Mouse (Mus musculus): ENCODE results near the gene Shisa4. TPM values are rescaled to one million over a fixed set of nuclear protein-coding genes. Genes with fewer than 3 reads are reported as not detected.
"Not testable (repeated sequence)": the region's sequence is repeated elsewhere in the genome, so short reads cannot be mapped to it uniquely, and the experiment has no call there.

Gene Shisa4
- polyA plus RNA-seq, 1 experiment from 2014 or later: 47.1 TPM

- peaks cover 60% of the 10 kb centered on the region for H3K36me3 ChIP-seq (ENCODE audit: insufficient read depth, low read length)
- H3K4me3 ChIP-seq (ENCODE audit: low read length): no peak overlapping the region
- WGBS: 95% methylated on average over 5 of the region's 5 CpGs
- no peak overlapping the region for H3K9ac ChIP-seq (replicated peaks; ENCODE audit: low read length)
- H3K27ac ChIP-seq (ENCODE audit: low read length): no peak overlapping the region
- no peaks in the 10 kb centered on the region for H3K9me3 ChIP-seq (ENCODE audit: low read length)
- H3K27me3 ChIP-seq (ENCODE audit: insufficient read depth, low read length): no peaks in the 10 kb centered on the region
- H3K4me1 ChIP-seq (ENCODE audit: insufficient read depth, low read length): 0 out of 2 replicates have a peak, but pooled peaks cover 2% of the 10 kb centered on the region
- H3K4me2 ChIP-seq (replicated peaks; ENCODE audit: low read depth, low read length): no peak overlapping the region
- no peak for ATAC-seq (ENCODE audit: low FRiP score, low TSS enrichment)
Measured at GRCm38 (mm10) chr1:135384171-135384570, 9.1 kb upstream of the Shisa4 start.

- H3K4me2 ChIP-seq (replicated peaks; ENCODE audit: low read depth, low read length); H3K4me1 ChIP-seq (ENCODE audit: insufficient read depth, low read length); H3K4me3 ChIP-seq (ENCODE audit: low read length); H3K27me3 ChIP-seq (ENCODE audit: insufficient read depth, low read length); H3K9me3 ChIP-seq (ENCODE audit: low read length); H3K9ac ChIP-seq (replicated peaks; ENCODE audit: low read length); ATAC-seq (ENCODE audit: low FRiP score, low TSS enrichment); H3K27ac ChIP-seq (ENCODE audit: low read length): not testable (repeated sequence)
- WGBS: 63% methylated on average over 6 of the region's 6 CpGs
- H3K36me3 ChIP-seq (ENCODE audit: insufficient read depth, low read length): peaks cover 34% of the 10 kb centered on the region
Measured at GRCm38 (mm10) chr1:135381560-135381959, 6.5 kb upstream of the Shisa4 start.

DNA sequence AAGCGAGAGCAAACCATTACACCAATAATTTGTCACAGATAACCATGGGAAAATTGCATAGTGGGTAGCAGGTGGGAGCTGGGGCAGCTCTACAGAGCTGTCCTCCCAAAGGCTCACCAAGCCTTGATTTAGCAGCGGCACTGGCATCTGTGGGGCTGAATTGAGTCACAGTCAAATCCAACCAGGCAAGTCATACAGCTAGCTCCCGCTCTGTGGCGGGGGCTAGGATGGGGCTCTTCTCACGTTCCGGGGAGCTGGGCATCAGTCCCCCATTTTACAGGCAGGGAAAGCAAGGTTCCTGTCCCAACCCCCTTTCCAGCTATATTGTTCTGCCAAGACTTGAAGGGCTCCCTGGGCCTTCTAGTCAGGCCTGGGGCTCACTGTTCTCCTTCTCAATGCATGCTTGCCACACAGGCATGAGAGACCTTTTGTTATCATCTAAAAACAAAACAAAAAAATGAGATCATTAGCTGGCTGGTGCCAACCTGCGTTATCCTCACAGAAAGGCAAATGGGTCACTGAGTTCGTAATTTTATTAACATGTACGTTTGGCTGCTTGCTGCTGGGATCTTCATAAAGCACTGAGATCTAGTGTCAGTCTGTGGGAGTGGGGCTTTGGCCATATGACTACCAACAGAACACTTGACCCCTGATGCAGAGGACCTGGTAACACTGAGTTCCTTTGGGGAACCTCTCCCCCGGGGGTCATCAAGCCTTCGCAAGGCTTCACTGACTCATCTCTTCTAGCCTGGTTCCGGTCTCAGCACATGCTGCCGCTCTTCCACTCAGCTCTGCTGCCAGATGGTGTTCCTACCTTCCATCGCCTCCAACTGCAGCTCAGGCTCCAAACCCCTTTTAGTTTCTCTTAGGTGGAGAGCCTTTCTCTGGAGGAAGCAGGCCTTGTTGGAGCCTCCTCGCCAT is 5.3 kb upstream of the Shisa4 start:
- Histone ChIP-seq H3K27ac (ENCODE audit: low read length) (no peak overlapping the region), H3K9me3 (ENCODE audit: low read length) (no peaks in the 10 kb centered on the region), H3K27me3 (ENCODE audit: insufficient read depth, low read length) (no peaks in the 10 kb centered on the region), H3K4me1 (ENCODE audit: insufficient read depth, low read length) (peaks cover 4% of the 10 kb centered on the region; the same call in 1 of the 2 replicates), H3K36me3 (ENCODE audit: insufficient read depth, low read length) (peaks cover 22% of the 10 kb centered on the region), H3K4me2 (replicated peaks; ENCODE audit: low read depth, low read length) (no peak overlapping the region), H3K9ac (replicated peaks; ENCODE audit: low read length) (no peak overlapping the region), H3K4me3 (ENCODE audit: low read length) (no peak overlapping the region)
- WGBS: 56% methylated on average over 15 of the region's 15 CpGs
- no peak for ATAC-seq (ENCODE audit: low FRiP score, low TSS enrichment)

GRCm38 (mm10) chr1:135379048-135379447 is 4.0 kb upstream of the Shisa4 start:
- 34% methylated on average over 2 of the region's 2 CpGs for WGBS
- H3K9ac ChIP-seq (replicated peaks; ENCODE audit: low read length): no peak overlapping the region
- H3K4me2 ChIP-seq (replicated peaks; ENCODE audit: low read depth, low read length): no peak overlapping the region
- H3K36me3 ChIP-seq (ENCODE audit: insufficient read depth, low read length): peaks cover 12% of the 10 kb centered on the region
- peaks cover 11% of the 10 kb centered on the region for H3K4me1 ChIP-seq (ENCODE audit: insufficient read depth, low read length)
- H3K27me3 ChIP-seq (ENCODE audit: insufficient read depth, low read length): no peaks in the 10 kb centered on the region
- H3K27ac ChIP-seq (ENCODE audit: low read length): no peak overlapping the region
- no peak overlapping the region for H3K4me3 ChIP-seq (ENCODE audit: low read length)
- ATAC-seq (ENCODE audit: low FRiP score, low TSS enrichment): no peak
- H3K9me3 ChIP-seq (ENCODE audit: low read length): no peaks in the 10 kb centered on the region

GRCm38 (mm10) chr1:135378576-135378975 is 3.5 kb upstream of the Shisa4 start:
- Histone ChIP-seq H3K4me1 (ENCODE audit: insufficient read depth, low read length) (peaks cover 14% of the 10 kb centered on the region), H3K9me3 (ENCODE audit: low read length) (no peaks in the 10 kb centered on the region), H3K27me3 (ENCODE audit: insufficient read depth, low read length) (no peaks in the 10 kb centered on the region), H3K36me3 (ENCODE audit: insufficient read depth, low read length) (peaks cover 7% of the 10 kb centered on the region; the same call in 1 of the 2 replicates), H3K9ac (replicated peaks; ENCODE audit: low read length) (no peak overlapping the region), H3K27ac (ENCODE audit: low read length) (no peak overlapping the region), H3K4me2 (replicated peaks; ENCODE audit: low read depth, low read length) (no peak overlapping the region), H3K4me3 (ENCODE audit: low read length) (no peak overlapping the region)
- 60% methylated on average over 9 of the region's 9 CpGs for WGBS
- no peak for ATAC-seq (ENCODE audit: low FRiP score, low TSS enrichment)

- no peak; the same call in 1 of the 2 replicates for ATAC-seq (ENCODE audit: low FRiP score, low TSS enrichment)
- H3K27ac ChIP-seq (ENCODE audit: low read length): peak overlapping the region; percentile 75
- under 1% methylated on average over 19 of the region's 19 CpGs for WGBS
Measured at GRCm38 (mm10) chr1:135374175-135374867, 716 bp downstream of the Shisa4 start.

GRCm38 (mm10) chr1:135373171-135373677 is 1.8 kb downstream of the Shisa4 start:
- no peak overlapping the region for H3K27ac ChIP-seq (ENCODE audit: low read length)
- H3K9ac ChIP-seq (replicated peaks; ENCODE audit: low read length): no peak overlapping the region
- 72% methylated on average over 4 of the region's 4 CpGs for WGBS
- H3K36me3 ChIP-seq (ENCODE audit: insufficient read depth, low read length): no peaks in the 10 kb centered on the region
- no peaks in the 10 kb centered on the region for H3K9me3 ChIP-seq (ENCODE audit: low read length)
- no peak overlapping the region for H3K4me2 ChIP-seq (replicated peaks; ENCODE audit: low read depth, low read length)
- peaks cover 28% of the 10 kb centered on the region for H3K4me1 ChIP-seq (ENCODE audit: insufficient read depth, low read length)
- no peaks in the 10 kb centered on the region for H3K27me3 ChIP-seq (ENCODE audit: insufficient read depth, low read length)
- H3K4me3 ChIP-seq (ENCODE audit: low read length): no peak overlapping the region
- no peak for ATAC-seq (ENCODE audit: low FRiP score, low TSS enrichment)

More at GRCm38 (mm10) chr1:135374175-135374867, 716 bp downstream of the Shisa4 start:
- peak overlapping the region; percentile 96 for H3K4me2 ChIP-seq (replicated peaks; ENCODE audit: low read depth, low read length)
- no peaks in the 10 kb centered on the region for H3K36me3 ChIP-seq (ENCODE audit: insufficient read depth, low read length)
- peaks cover 21% of the 10 kb centered on the region for H3K4me1 ChIP-seq (ENCODE audit: insufficient read depth, low read length)
- peak overlapping the region; percentile 86 for H3K9ac ChIP-seq (replicated peaks; ENCODE audit: low read length)
- H3K27me3 ChIP-seq (ENCODE audit: insufficient read depth, low read length): no peaks in the 10 kb centered on the region
- peak overlapping the region; percentile 72 for H3K4me3 ChIP-seq (ENCODE audit: low read length)
- H3K9me3 ChIP-seq (ENCODE audit: low read length): no peaks in the 10 kb centered on the region

DNA sequence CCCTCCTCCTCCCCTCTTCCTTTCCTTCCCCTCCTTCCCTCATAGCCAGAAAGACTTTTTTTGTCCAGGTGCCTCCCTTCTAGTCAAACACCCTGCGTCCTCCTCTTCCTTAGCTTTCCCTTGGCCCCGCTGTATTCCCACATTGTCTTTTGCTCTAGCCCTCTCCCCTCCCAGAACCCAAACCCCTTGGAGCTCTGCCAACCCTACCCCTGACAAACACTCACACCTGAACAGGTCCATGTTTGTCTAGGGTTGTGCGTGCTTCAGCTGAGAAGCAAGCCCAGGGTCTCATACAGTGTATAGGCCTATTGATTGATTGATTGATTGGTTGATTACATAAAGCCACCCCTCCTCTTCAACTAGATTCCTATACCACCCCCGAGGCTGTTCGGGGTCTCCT is 5.6 kb downstream of the Shisa4 start:
- H3K9ac ChIP-seq (replicated peaks; ENCODE audit: low read length): peak overlapping the region; percentile 72; the same call in 1 of the 2 replicates
- H3K4me1 ChIP-seq (ENCODE audit: insufficient read depth, low read length): peaks cover 23% of the 10 kb centered on the region
- no peaks in the 10 kb centered on the region for H3K36me3 ChIP-seq (ENCODE audit: insufficient read depth, low read length)
- no peak overlapping the region for H3K4me3 ChIP-seq (ENCODE audit: low read length)
- H3K9me3 ChIP-seq (ENCODE audit: low read length): no peaks in the 10 kb centered on the region
- H3K27ac ChIP-seq (ENCODE audit: low read length): no peak overlapping the region
- no peak for ATAC-seq (ENCODE audit: low FRiP score, low TSS enrichment)
- H3K4me2 ChIP-seq (replicated peaks; ENCODE audit: low read depth, low read length): 0 out of 2 replicates have a peak overlapping the region, but pooled peaks have one; percentile 87
- no peaks in the 10 kb centered on the region for H3K27me3 ChIP-seq (ENCODE audit: insufficient read depth, low read length)
- WGBS: 81% methylated on average over 5 of the region's 5 CpGs

- peak overlapping the region; percentile 34; the same call in 1 of the 2 replicates for H3K27ac ChIP-seq (ENCODE audit: low read length)
- peak overlapping the region; percentile 87 for H3K4me2 ChIP-seq (replicated peaks; ENCODE audit: low read depth, low read length)
- 5% methylated on average over 14 of the region's 14 CpGs for WGBS
- no peaks in the 10 kb centered on the region for H3K36me3 ChIP-seq (ENCODE audit: insufficient read depth, low read length)
- no peaks in the 10 kb centered on the region for H3K27me3 ChIP-seq (ENCODE audit: insufficient read depth, low read length)
- peaks cover 19% of the 10 kb centered on the region for H3K4me1 ChIP-seq (ENCODE audit: insufficient read depth, low read length)
- ATAC-seq (ENCODE audit: low FRiP score, low TSS enrichment): peak; percentile 56
- peak overlapping the region; percentile 49 for H3K4me3 ChIP-seq (ENCODE audit: low read length)
- H3K9ac ChIP-seq (replicated peaks; ENCODE audit: low read length): peak overlapping the region; percentile 72
- no peaks in the 10 kb centered on the region for H3K9me3 ChIP-seq (ENCODE audit: low read length)
Measured at GRCm38 (mm10) chr1:135368982-135369381, 6.1 kb downstream of the Shisa4 start.

Data from kidney, embryonic 16.5 days (tissue).